Mouse (Mus musculus) heart, embryonic 13.5 days (tissue): ENCODE measurements around the gene Gm38392. TPM values are rescaled to one million over a fixed set of nuclear protein-coding genes. Genes with fewer than 3 reads are reported as not detected.

Experiments
- ATAC-seq: fragments of 200-750 bp; cut with Nextera tagmentation; 2 replicates; pipeline ENCODE4 v1.8.0; 2017; ENCODE audit warnings: moderate TSS enrichment; ENCODE audit not compliant: insufficient number of reproducible peaks, low FRiP score, low TSS enrichment; ENCODE audit errors: extremely low read depth
- H3K27ac ChIP-seq: fragments of 300-500 bp; sonication (generic); replicated peaks from 2 replicates; pipeline ENCODE4 v1.5.1; 2015; ENCODE audit warnings: moderate library complexity, mild to moderate bottlenecking, inconsistent platforms
- H3K27me3 ChIP-seq: fragments of 300-500 bp; sonication (generic); replicated peaks from 2 replicates; pipeline ENCODE4 v1.6.1; 2015; ENCODE audit warnings: mild to moderate bottlenecking, inconsistent platforms
- H3K36me3 ChIP-seq: fragments of 300-500 bp; sonication (generic); 2 replicates; pipeline ENCODE4 v1.6.1; 2015; ENCODE audit warnings: mild to moderate bottlenecking, inconsistent platforms
- H3K4me1 ChIP-seq: fragments of 300-500 bp; sonication (generic); 2 replicates; pipeline ENCODE4 v1.6.1; 2015; ENCODE audit warnings: inconsistent platforms
- H3K4me2 ChIP-seq: fragments of 300-500 bp; sonication (generic); 2 replicates; pipeline ENCODE4 v1.6.1; 2015; ENCODE audit warnings: inconsistent platforms, mild to moderate bottlenecking, moderate library complexity
- H3K4me3 ChIP-seq: fragments of 300-500 bp; sonication (generic); 2 replicates; pipeline ENCODE4 v1.5.1; 2015; ENCODE audit warnings: moderate library complexity, mild to moderate bottlenecking, inconsistent platforms
- H3K9ac ChIP-seq: fragments of 300-500 bp; sonication (generic); 2 replicates; pipeline ENCODE4 v1.6.1; 2015; ENCODE audit warnings: inconsistent platforms, mild to moderate bottlenecking, moderate library complexity
- H3K9me3 ChIP-seq: fragments of 300-500 bp; sonication (generic); 2 replicates; pipeline ENCODE4 v1.6.1; 2016; ENCODE audit warnings: inconsistent platforms
- WGBS: fragments of 180-500 bp; shearing (Covaris S2); methylation state at CpG from one replicate; pipeline ENCODE4 v1.1.7; 2015; ENCODE audit warnings: mixed read lengths; 5-methylcytosine and 5-hydroxymethylcytosine counted together
- polyA plus RNA-seq: library from polyadenylated mRNA; unstranded; fragments of >200 nt; fragmentation: Nextera tagmentation; extraction: Ambion mirVana; gene quantifications from 2 replicates; pipeline ENCODE4 v1.2.1, GENCODE M21; 2015

Gene Gm38392
- polyA plus RNA-seq, 1 experiment from 2014 or later, result not detected

- Histone ChIP-seq H3K9me3 (no peaks in the 10 kb centered on the region), H3K27me3 (peaks cover 86% of the 10 kb centered on the region), H3K27ac (no peak overlapping the region), H3K9ac (no peak overlapping the region), H3K4me1 (no peaks in the 10 kb centered on the region), H3K4me2 (no peak overlapping the region), H3K4me3 (no peak overlapping the region), H3K36me3 (no peaks in the 10 kb centered on the region)
- ATAC-seq, result peak; percentile 26; the same call in 1 of the 2 replicates
- WGBS, result 57% methylated on average over 9 of the region's 9 CpGs
These were observed 39.3 kb downstream of the Gm38392 start for GRCm38 (mm10) chr3:88247666-88248065.

GRCm38 (mm10) chr3:88245811-88246210, 41.2 kb downstream of the Gm38392 start:
- no peaks in the 10 kb centered on the region for H3K9me3 ChIP-seq
- H3K4me1 ChIP-seq, result peaks cover 4% of the 10 kb centered on the region; the same call in 1 of the 2 replicates
- no peaks in the 10 kb centered on the region for H3K36me3 ChIP-seq
- no peak overlapping the region for H3K4me2 ChIP-seq
- 19% methylated on average over 13 of the region's 13 CpGs for WGBS
- H3K27ac ChIP-seq, result no peak overlapping the region
- ATAC-seq, result no peak
- H3K27me3 ChIP-seq, result peaks cover 88% of the 10 kb centered on the region
- no peak overlapping the region for H3K4me3 ChIP-seq
- H3K9ac ChIP-seq, result no peak overlapping the region

GRCm38 (mm10) chr3:88244071-88244470, 42.9 kb downstream of the Gm38392 start:
- H3K4me2 ChIP-seq, result no peak overlapping the region
- H3K27me3 ChIP-seq, result peaks cover 99% of the 10 kb centered on the region
- H3K36me3 ChIP-seq, result no peaks in the 10 kb centered on the region
- H3K4me3 ChIP-seq, result no peak overlapping the region
- H3K4me1 ChIP-seq, result peaks cover 5% of the 10 kb centered on the region; the same call in 1 of the 2 replicates
- no peak overlapping the region for H3K27ac ChIP-seq
- H3K9me3 ChIP-seq, result no peaks in the 10 kb centered on the region
- no peak overlapping the region for H3K9ac ChIP-seq
- 4% methylated on average over 2 of the region's 2 CpGs for WGBS
- ATAC-seq, result no peak

GRCm38 (mm10) chr3:88242531-88242930, 44.5 kb downstream of the Gm38392 start:
- 2% methylated on average over 13 of the region's 13 CpGs for WGBS
- Histone ChIP-seq H3K4me1 (peaks cover 5% of the 10 kb centered on the region; the same call in 1 of the 2 replicates), H3K36me3 (no peaks in the 10 kb centered on the region), H3K9ac (no peak overlapping the region), H3K4me2 (no peak overlapping the region), H3K27ac (no peak overlapping the region), H3K9me3 (no peaks in the 10 kb centered on the region), H3K4me3 (no peak overlapping the region), H3K27me3 (peaks cover 100% of the 10 kb centered on the region)
- ATAC-seq, result 0 out of 2 replicates have a peak, but pooled peaks have one; percentile 35

- Histone ChIP-seq H3K9ac (peak overlapping the region; percentile 54; the same call in 1 of the 2 replicates), H3K4me1 (peaks cover 5% of the 10 kb centered on the region; the same call in 1 of the 2 replicates), H3K9me3 (no peaks in the 10 kb centered on the region), H3K36me3 (no peaks in the 10 kb centered on the region), H3K27ac (no peak overlapping the region), H3K4me2 (peak overlapping the region; percentile 48), H3K27me3 (peaks cover 100% of the 10 kb centered on the region), H3K4me3 (peak overlapping the region; percentile 31)
- WGBS, result 2% methylated on average over 48 of the region's 48 CpGs
- ATAC-seq, result no peak
These were observed 45.8 kb downstream of the Gm38392 start for GRCm38 (mm10) chr3:88241045-88241786.

GRCm38 (mm10) chr3:88239446-88239845, 47.6 kb downstream of the Gm38392 start:
- Histone ChIP-seq H3K9me3 (no peaks in the 10 kb centered on the region), H3K4me1 (peaks cover 5% of the 10 kb centered on the region; the same call in 1 of the 2 replicates), H3K4me3 (no peak overlapping the region), H3K9ac (no peak overlapping the region), H3K36me3 (no peaks in the 10 kb centered on the region), H3K27ac (no peak overlapping the region), H3K4me2 (no peak overlapping the region), H3K27me3 (peaks cover 100% of the 10 kb centered on the region)
- 49% methylated on average over 4 of the region's 4 CpGs for WGBS
- ATAC-seq, result no peak

- no peak overlapping the region for H3K4me3 ChIP-seq
- WGBS, result 39% methylated on average over 8 of the region's 8 CpGs
- no peak overlapping the region for H3K9ac ChIP-seq
- H3K4me2 ChIP-seq, result no peak overlapping the region
- H3K27me3 ChIP-seq, result peaks cover 100% of the 10 kb centered on the region
- H3K9me3 ChIP-seq, result no peaks in the 10 kb centered on the region
- H3K36me3 ChIP-seq, result no peaks in the 10 kb centered on the region
- no peak overlapping the region for H3K27ac ChIP-seq
- peaks cover 5% of the 10 kb centered on the region; the same call in 1 of the 2 replicates for H3K4me1 ChIP-seq
- ATAC-seq, result no peak
These were observed 48.1 kb downstream of the Gm38392 start for GRCm38 (mm10) chr3:88238866-88239391.

- ATAC-seq, result no peak
- peaks cover 5% of the 10 kb centered on the region; the same call in 1 of the 2 replicates for H3K4me1 ChIP-seq
- H3K9ac ChIP-seq, result no peak overlapping the region
- no peak overlapping the region for H3K4me3 ChIP-seq
- no peaks in the 10 kb centered on the region for H3K36me3 ChIP-seq
- no peak overlapping the region for H3K27ac ChIP-seq
- H3K4me2 ChIP-seq, result no peak overlapping the region
- peaks cover 100% of the 10 kb centered on the region for H3K27me3 ChIP-seq
- no peaks in the 10 kb centered on the region for H3K9me3 ChIP-seq
- 7% methylated on average over 10 of the region's 10 CpGs for WGBS
These were observed 49.3 kb downstream of the Gm38392 start for GRCm38 (mm10) chr3:88237556-88238194.

GRCm38 (mm10) chr3:88237161-88237555, 49.9 kb downstream of the Gm38392 start:
- Histone ChIP-seq H3K27me3 (peaks cover 100% of the 10 kb centered on the region), H3K9ac (no peak overlapping the region), H3K4me3 (no peak overlapping the region), H3K36me3 (no peaks in the 10 kb centered on the region), H3K27ac (no peak overlapping the region), H3K9me3 (no peaks in the 10 kb centered on the region), H3K4me1 (peaks cover 5% of the 10 kb centered on the region; the same call in 1 of the 2 replicates), H3K4me2 (no peak overlapping the region)
- WGBS, result 24% methylated on average over 6 of the region's 6 CpGs
- no peak for ATAC-seq

- H3K4me2 ChIP-seq, result no peak overlapping the region
- H3K4me1 ChIP-seq, result no peaks in the 10 kb centered on the region
- peaks cover 100% of the 10 kb centered on the region for H3K27me3 ChIP-seq
- no peak overlapping the region for H3K4me3 ChIP-seq
- no peak overlapping the region for H3K27ac ChIP-seq
- 48% methylated on average over 2 of the region's 2 CpGs for WGBS
- no peak for ATAC-seq
- H3K36me3 ChIP-seq, result no peaks in the 10 kb centered on the region
- no peak overlapping the region for H3K9ac ChIP-seq
- no peaks in the 10 kb centered on the region for H3K9me3 ChIP-seq
These were observed 51.4 kb downstream of the Gm38392 start for GRCm38 (mm10) chr3:88235616-88236015.

GRCm38 (mm10) chr3:88235216-88235615, 51.8 kb downstream of the Gm38392 start:
- no peak for ATAC-seq
- Histone ChIP-seq H3K4me1 (no peaks in the 10 kb centered on the region), H3K27me3 (peaks cover 100% of the 10 kb centered on the region), H3K9ac (no peak overlapping the region), H3K4me3 (no peak overlapping the region), H3K4me2 (no peak overlapping the region), H3K9me3 (no peaks in the 10 kb centered on the region), H3K27ac (no peak overlapping the region), H3K36me3 (no peaks in the 10 kb centered on the region)
- WGBS, result 9% methylated on average over 3 of the region's 3 CpGs
